ENCODE assay signal across 19 mouse cellular contexts in the genomic region with DNA sequence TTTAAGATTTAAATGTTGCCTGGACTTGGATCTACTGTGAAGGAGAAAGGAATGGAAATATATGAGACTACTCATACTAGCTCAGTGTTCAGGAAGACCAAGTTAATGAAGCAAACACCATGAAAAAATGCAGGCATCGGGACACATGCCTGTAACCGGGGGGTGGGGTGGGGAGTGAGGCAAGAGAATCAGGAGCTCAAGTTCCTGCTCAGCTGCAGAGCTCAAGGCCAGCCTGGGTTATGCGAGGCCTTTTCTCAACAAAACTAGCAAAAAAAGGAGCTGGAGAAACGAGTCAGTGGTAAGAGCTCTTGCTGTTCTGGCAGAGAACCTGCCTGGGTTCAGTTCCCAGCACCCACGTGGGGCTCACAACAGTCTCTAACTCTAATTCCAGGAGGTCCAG. TPM values are rescaled to one million over a fixed set of nuclear protein-coding genes. Genes with fewer than 3 reads are reported as not detected.
DNase-seq lines count a peak whose midpoint lies in the region.
"Had no signal": no experiment of that assay in that cellular context is flagged by ENCODE, and none has a peak within 500 bp of the region (broad histone marks: within the 10 kb centered on the region; RNA-seq: fewer than 3 reads in every experiment).

No protein-coding gene starts in this region.

- peak; percentile 49 for DNase-seq in adrenal gland, adult 2 months
- DNase-seq in adrenal gland, postnatal 4 days (ENCODE audit: low spot score in 2 of 2): no peak
- DNase-seq in adrenal gland, postnatal 10 days: peak; percentile 33
- no peak for DNase-seq in adrenal gland, adult 18-20 months (ENCODE audit: low spot score in 2 of 2)
- peak; percentile 60 for DNase-seq in adrenal gland, postnatal 14 days
- DNase-seq in adrenal gland, postnatal 25 days: no peak
- DNase-seq in adrenal gland, postnatal 36 days: peak; percentile 48 to 66
- DNase-seq in adrenal gland, adult 8-10 months: no peak
- DNase-seq: B cell, adult 2 months; cerebellum, adult 11 months; cerebellum, adult 11-12 months; cerebellum, adult 18-20 months; cerebellum, adult 2 months; cerebellum, adult 8-10 months; cerebellum, adult 9-10 months; cerebellum, adult 9-11 months; cerebellum, postnatal 10 days; cerebellum, postnatal 14 days; cerebellum, postnatal 25 days had no signal

RNA-seq across cellular contexts. Expression of a gene that starts 5.8 kb away (rescaled TPM):
- total RNA-seq in adrenal gland, adult 2 months (2021): 10 to 100 TPM; 57.3 to 61.3 TPM
- polyA plus RNA-seq in adrenal gland, adult 2 months (2012; rRNA removed): 161 and 184 TPM in 2 replicates
- total RNA-seq in adrenal gland, postnatal 4 days (2021): 10 to 100 TPM; 58.2 to 58.3 TPM
- total RNA-seq in adrenal gland, postnatal 10 days (2021): 10 to 100 TPM; 40.1 to 40.3 TPM
- 10 to 100 TPM; 56.2 to 62.4 TPM for total RNA-seq in adrenal gland, adult 18-20 months (2021)
- 43.0 and 47.6 TPM in 2 replicates for total RNA-seq in adrenal gland, postnatal 14 days (2021)
- total RNA-seq in adrenal gland, postnatal 25 days (2021): 57.0 and 63.2 TPM in 2 replicates
- total RNA-seq in adrenal gland, postnatal 36 days (2021): 10 to 100 TPM; 54.0 to 57.7 TPM
- 10 to 100 TPM; 83.3 to 84.7 (median 83.9) TPM for total RNA-seq in adrenal gland, adult 8-10 months (2022)

RNA-seq across cellular contexts. Expression of a gene that starts 9.3 kb away (rescaled TPM):
- total RNA-seq in adrenal gland, adult 2 months (2021): 10 to 100 TPM; 35.3 to 44.1 TPM
- polyA plus RNA-seq in adrenal gland, adult 2 months (2012; rRNA removed): 60.4 and 65.4 TPM in 2 replicates
- total RNA-seq in adrenal gland, postnatal 4 days (2021): 10 to 100 TPM; 55.7 to 67.1 TPM
- total RNA-seq in adrenal gland, postnatal 10 days (2021): 10 to 100 TPM; 36.1 to 42.5 TPM
- total RNA-seq in adrenal gland, adult 18-20 months (2021): 10 to 100 TPM; 25.8 to 29.0 TPM
- 24.4 and 26.8 TPM in 2 replicates for total RNA-seq in adrenal gland, postnatal 14 days (2021)
- 27.3 and 45.5 TPM in 2 replicates for total RNA-seq in adrenal gland, postnatal 25 days (2021)
- total RNA-seq in adrenal gland, postnatal 36 days (2021): 10 to 100 TPM; 32.8 to 37.3 TPM
- 10 to 100 TPM; 45.1 to 60.9 (median 53.0) TPM for total RNA-seq in adrenal gland, adult 8-10 months (2022)

RNA-seq across cellular contexts. Expression of a gene that starts 11.2 kb away (rescaled TPM):
- 10 to 100 TPM; 25.1 to 28.0 TPM for total RNA-seq in adrenal gland, adult 2 months (2021)
- polyA plus RNA-seq in adrenal gland, adult 2 months (2012; rRNA removed): 15.7 and 26.0 TPM in 2 replicates
- total RNA-seq in adrenal gland, postnatal 4 days (2021): 10 to 100 TPM; 15.3 to 16.2 TPM
- 1 to 10 TPM; 8.3 to 8.6 TPM for total RNA-seq in adrenal gland, postnatal 10 days (2021)
- total RNA-seq in adrenal gland, adult 18-20 months (2021): 10 to 100 TPM; 20.8 to 26.9 TPM
- total RNA-seq in adrenal gland, postnatal 14 days (2021): 8.8 and 9.2 TPM in 2 replicates
- total RNA-seq in adrenal gland, postnatal 25 days (2021): 20.9 and 23.2 TPM in 2 replicates
- total RNA-seq in adrenal gland, postnatal 36 days (2021): 10 to 100 TPM; 11.7 to 21.6 TPM
- 10 to 100 TPM; 23.4 to 54.0 (median 37.5) TPM for total RNA-seq in adrenal gland, adult 8-10 months (2022)

RNA-seq across cellular contexts. Expression of a gene that starts 32.7 kb away (rescaled TPM):
- 1 to 10 TPM; 3.0 to 4.1 TPM for total RNA-seq in adrenal gland, adult 2 months (2021)
- polyA plus RNA-seq in adrenal gland, adult 2 months (2012; rRNA removed): 1.9 and 3.6 TPM in 2 replicates
- 10 to 100 TPM; 28.8 to 31.5 TPM for total RNA-seq in adrenal gland, postnatal 4 days (2021)
- total RNA-seq in adrenal gland, postnatal 10 days (2021): 10 to 100 TPM; 11.2 to 16.1 TPM
- 1 to 10 TPM; 1.9 to 4.3 TPM for total RNA-seq in adrenal gland, adult 18-20 months (2021)
- total RNA-seq in adrenal gland, postnatal 14 days (2021): 9.7 and 12.4 TPM in 2 replicates
- 9.5 and 10.7 TPM in 2 replicates for total RNA-seq in adrenal gland, postnatal 25 days (2021)
- total RNA-seq in adrenal gland, postnatal 36 days (2021): 1 to 10 TPM; 4.1 to 4.3 TPM
- 1 to 10 TPM; 5.1 to 8.3 (median 6.9) TPM for total RNA-seq in adrenal gland, adult 8-10 months (2022)

RNA-seq across cellular contexts. Expression of a gene that starts 43.4 kb away (rescaled TPM):
- under 1 TPM in 1 of 2 experiments, not detected in 1; 0.61 TPM for total RNA-seq in adrenal gland, adult 2 months (2021)
- polyA plus RNA-seq in adrenal gland, adult 2 months (2012; rRNA removed): 0.07 and 0.08 TPM in 2 replicates
- total RNA-seq in adrenal gland, postnatal 4 days (2021): 1 to 10 TPM in 1 of 2 experiments, under 1 TPM in 1; 0.73 to 1.5 TPM
- total RNA-seq in adrenal gland, postnatal 10 days (2021): 1 to 10 TPM in 1 of 2 experiments, under 1 TPM in 1; 0.57 to 2.2 TPM
- total RNA-seq in adrenal gland, adult 18-20 months (2021): under 1 TPM; 0.46 to 0.54 TPM
- total RNA-seq in adrenal gland, postnatal 14 days (2021): 0.41 and 0.83 TPM in 2 replicates
- total RNA-seq in adrenal gland, postnatal 25 days (2021): 1.3 and 1.7 TPM in 2 replicates
- total RNA-seq in adrenal gland, postnatal 36 days (2021): 1 to 10 TPM in 1 of 2 experiments, under 1 TPM in 1; 0.99 to 1.3 TPM
- total RNA-seq in adrenal gland, adult 8-10 months (2022): 1 to 10 TPM in 3 of 4 experiments, under 1 TPM in 1; 0.26 to 1.8 (median 1.5) TPM

Comparison
In these comparisons a context has a peak if more than half of its experiments do, and no peak if none do; other contexts are left out.
1. DNase-seq: peak in adrenal gland, adult 2 months (single experiment), adrenal gland, postnatal 10 days (single experiment), adrenal gland, postnatal 14 days (single experiment) and adrenal gland, postnatal 36 days (2 of 2); none in adrenal gland, postnatal 4 days (0 of 2), adrenal gland, adult 18-20 months (0 of 2), adrenal gland, postnatal 25 days (single experiment) and adrenal gland, adult 8-10 months (single experiment).